Mouse (Mus musculus): Measurements from ENCODE around the gene Pramel1. TPM values are rescaled to one million over a fixed set of nuclear protein-coding genes. Genes with fewer than 3 reads are reported as not detected.
"Not testable (repeated sequence)": the region's sequence is repeated elsewhere in the genome, so short reads cannot be mapped to it uniquely, and the experiment has no call there.

The Pramel1 gene
- polyA plus RNA-seq, 1 experiment from 2014 or later = not detected

DNA sequence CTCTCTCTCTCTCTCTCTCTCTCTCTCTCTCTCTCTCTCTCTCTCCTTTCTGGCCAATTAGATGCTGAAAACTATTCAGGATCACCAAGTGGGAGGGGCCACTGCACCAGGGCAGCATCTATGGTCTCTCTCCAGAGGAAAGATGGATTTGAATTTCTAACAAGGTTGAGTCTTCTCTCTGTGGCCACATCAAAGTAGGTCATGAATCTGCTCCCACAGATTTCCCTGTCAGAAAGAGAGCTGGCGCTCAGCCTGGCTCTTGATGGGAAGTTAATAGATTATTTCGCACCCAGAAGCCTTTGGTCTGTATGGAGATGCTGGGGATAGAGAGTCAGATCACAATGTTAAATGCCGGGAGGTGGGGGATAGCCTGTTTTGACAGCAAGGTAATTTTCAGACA, 12.1 kb upstream of the Pramel1 start:
- no peak overlapping the region for H3K4me2 ChIP-seq
- no peaks in the 10 kb centered on the region for H3K27me3 ChIP-seq
- no peak overlapping the region for H3K9ac ChIP-seq
- ATAC-seq = no peak
- no peak overlapping the region for H3K4me3 ChIP-seq
- H3K9me3 ChIP-seq (replicated peaks) = no peaks in the 10 kb centered on the region
- no peak overlapping the region for H3K27ac ChIP-seq
- whole genome bisulfite sequencing = 60% methylated on average over 3 of the region's 3 CpGs
- H3K36me3 ChIP-seq (ENCODE audit: poor library complexity, severe bottlenecking) = no peaks in the 10 kb centered on the region
- H3K4me1 ChIP-seq = peaks cover 13% of the 10 kb centered on the region

DNA sequence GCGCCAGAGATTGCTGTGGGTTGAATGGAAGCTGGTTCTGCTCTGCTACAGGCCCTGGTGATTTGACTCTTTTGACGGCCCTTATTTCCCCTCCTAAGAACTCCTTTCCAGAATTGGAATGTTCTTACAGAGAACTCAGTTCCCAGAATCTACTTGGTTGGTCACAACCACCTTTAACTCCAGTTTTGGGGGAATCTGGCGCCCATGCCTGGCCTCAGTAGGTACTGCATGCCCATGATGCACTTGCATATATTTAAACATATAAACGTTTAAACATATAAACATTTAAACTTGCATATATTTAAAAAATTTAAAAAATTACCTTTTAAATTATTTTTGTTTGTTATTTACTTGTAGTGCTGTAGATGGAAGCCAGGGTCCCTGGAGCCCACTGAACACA, 10.6 kb upstream of the Pramel1 start:
- H3K36me3 ChIP-seq (ENCODE audit: poor library complexity, severe bottlenecking) = no peaks in the 10 kb centered on the region
- no peak for ATAC-seq
- H3K27me3 ChIP-seq = no peaks in the 10 kb centered on the region
- H3K4me1 ChIP-seq = peaks cover 13% of the 10 kb centered on the region
- H3K27ac ChIP-seq = no peak overlapping the region
- WGBS = 40% methylated on average over 4 of the region's 4 CpGs
- no peak overlapping the region for H3K9ac ChIP-seq
- H3K4me2 ChIP-seq = no peak overlapping the region
- H3K9me3 ChIP-seq (replicated peaks) = no peaks in the 10 kb centered on the region
- H3K4me3 ChIP-seq = no peak overlapping the region

DNA sequence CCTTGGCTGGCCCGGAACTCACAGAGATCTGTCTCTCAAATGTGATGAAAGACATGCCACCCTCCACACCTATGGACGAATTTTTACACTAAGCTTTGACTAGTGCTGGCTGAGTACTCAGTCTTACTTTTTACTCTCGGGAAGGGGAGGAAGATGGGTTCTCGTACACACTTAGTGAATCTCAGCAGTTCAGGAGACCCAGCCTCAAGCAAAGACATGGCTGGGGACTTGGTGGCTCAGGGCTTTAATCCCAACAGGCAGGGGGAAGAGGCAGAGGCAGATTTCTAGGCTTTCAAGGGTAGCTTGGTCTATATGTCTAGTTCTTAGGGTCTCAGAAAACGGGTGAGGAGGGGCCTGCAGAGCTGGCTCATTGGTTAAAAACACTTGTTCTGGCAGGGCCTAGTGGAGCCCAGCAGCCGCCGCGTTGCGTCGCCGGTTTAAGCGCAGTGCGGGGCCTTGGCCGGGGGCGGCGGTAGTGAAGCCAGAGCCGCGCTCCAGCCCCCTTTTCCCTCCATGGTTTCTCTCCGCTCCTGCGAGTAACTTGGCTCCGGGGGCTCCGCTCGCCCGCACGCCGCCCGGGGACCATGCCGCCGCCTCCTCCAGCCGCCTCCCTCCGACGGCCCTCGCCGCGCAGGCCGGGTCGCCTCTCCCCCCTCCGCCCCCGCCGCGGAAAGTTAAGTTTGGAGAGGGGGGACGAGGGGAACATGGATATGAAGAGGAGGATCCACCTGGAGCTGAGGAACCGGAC, 5.1 kb upstream of the Pramel1 start:
- Histone ChIP-seq H3K4me2 (peak overlapping the region; percentile 58), H3K36me3 (ENCODE audit: poor library complexity, severe bottlenecking) (no peaks in the 10 kb centered on the region), H3K4me1 (no peaks in the 10 kb centered on the region), H3K27ac (no peak overlapping the region), H3K9ac (peak overlapping the region; percentile 57), H3K27me3 (no peaks in the 10 kb centered on the region), H3K9me3 (replicated peaks) (no peaks in the 10 kb centered on the region; the same call in 1 of the 2 replicates), H3K4me3 (peak overlapping the region; percentile 34)
- WGBS = 10% methylated on average over 36 of the region's 43 CpGs
- ATAC-seq = peak; percentile 88

DNA sequence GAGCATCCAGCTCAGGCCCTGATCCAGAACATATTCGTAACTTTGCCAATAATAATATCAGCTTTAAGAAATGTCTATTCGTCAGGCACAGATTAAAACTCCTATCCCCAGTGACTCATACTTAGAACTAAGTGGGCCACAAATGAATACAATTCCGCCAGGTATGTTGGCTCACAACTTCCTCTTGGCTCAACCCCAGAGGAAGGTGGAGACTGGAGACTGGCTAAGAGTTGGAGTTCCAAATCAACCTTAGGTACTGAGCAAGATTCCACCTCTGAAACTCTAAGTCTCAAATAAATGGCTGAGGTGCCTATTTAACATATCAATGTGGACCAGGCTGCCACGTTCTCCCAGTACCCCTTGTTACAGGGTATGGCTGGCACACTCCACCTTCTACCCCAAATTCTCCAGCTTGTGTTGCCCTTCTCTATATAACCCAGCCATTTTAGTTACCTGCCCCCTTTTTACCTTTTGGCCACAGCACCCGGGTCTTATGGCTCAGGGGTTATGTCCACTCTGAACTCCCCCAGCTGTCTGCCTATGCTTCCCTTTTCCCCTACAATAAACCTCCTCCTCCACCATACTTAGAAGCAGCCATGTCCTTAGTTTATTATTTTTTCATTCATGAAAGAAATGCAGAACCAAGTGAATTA, 17.5 kb downstream of the Pramel1 start:
- WGBS = 67% methylated on average over 5 of the region's 5 CpGs
- Histone ChIP-seq H3K27ac (no peak overlapping the region), H3K4me3 (peak overlapping the region; percentile 54), H3K4me2 (peak overlapping the region; percentile 56), H3K9ac (peak overlapping the region; percentile 53), H3K9me3 (replicated peaks) (no peaks in the 10 kb centered on the region; the same call in none of the 2 replicates), H3K4me1 (peaks cover 4% of the 10 kb centered on the region), H3K27me3 (peaks cover 3% of the 10 kb centered on the region; the same call in 1 of the 2 replicates), H3K36me3 (ENCODE audit: poor library complexity, severe bottlenecking) (peaks cover 27% of the 10 kb centered on the region)
- peak; percentile 31 for ATAC-seq

DNA sequence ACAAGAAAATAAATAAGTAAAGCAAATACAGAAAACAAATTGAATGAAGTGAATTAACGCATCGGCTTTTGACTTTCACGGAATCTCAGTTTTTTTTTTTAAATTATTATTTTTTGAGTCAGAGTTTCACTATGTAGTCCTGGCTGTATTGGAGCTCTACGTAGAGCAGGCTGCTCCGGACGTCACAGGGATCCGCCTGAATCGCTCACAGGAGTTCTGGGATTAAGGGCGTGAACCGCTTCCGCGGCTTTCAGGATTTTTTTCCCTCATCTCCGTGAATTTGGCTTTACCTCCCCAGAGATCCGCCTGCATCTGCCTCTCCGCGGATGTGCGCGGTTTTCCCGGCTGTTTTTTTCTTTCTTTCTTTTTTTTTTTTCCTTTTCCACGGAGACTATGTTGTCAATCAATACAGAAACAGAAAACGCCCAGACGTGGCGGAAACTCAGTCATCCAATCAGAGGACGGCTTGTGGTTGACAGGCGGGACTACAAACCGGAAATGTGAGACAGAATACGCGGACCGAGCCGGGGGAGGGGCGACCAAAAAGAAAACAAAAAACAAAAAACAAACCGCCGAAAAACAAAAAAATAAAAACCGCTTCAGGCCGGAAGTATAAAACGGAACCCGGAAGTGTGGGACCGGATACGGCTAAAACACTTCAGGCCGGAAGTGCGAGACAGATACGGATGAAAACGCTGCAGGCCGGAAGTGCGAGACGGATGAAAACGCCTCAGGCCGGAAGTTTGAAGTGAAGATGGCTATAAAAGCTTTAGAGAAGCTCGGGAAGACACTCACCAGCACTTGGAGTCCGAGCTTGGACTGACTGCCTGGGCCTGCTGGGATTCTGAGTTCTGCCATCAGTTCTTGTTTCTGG, 18.2 kb downstream of the Pramel1 start, which contains the start of gene Pramef8:
Gene Pramef8, plus strand, starts transcription at position 208 of the 874 bp plus-strand sequence.
- Histone ChIP-seq H3K4me1 (peaks cover 4% of the 10 kb centered on the region), H3K36me3 (ENCODE audit: poor library complexity, severe bottlenecking) (peaks cover 34% of the 10 kb centered on the region), H3K27me3 (peaks cover 3% of the 10 kb centered on the region; the same call in 1 of the 2 replicates), H3K4me2 (peak within 1 kb of the TSS; percentile 56), H3K4me3 (peak within 1 kb of the TSS; percentile 54), H3K9ac (peak within 1 kb of the TSS; percentile 67), H3K9me3 (replicated peaks) (no peaks in the 10 kb centered on the region; the same call in none of the 2 replicates), H3K27ac (peak within 1 kb of the TSS; percentile 87)
- peak; percentile 95 for ATAC-seq
- WGBS = under 1% methylated on average over 50 of the region's 50 CpGs

DNA sequence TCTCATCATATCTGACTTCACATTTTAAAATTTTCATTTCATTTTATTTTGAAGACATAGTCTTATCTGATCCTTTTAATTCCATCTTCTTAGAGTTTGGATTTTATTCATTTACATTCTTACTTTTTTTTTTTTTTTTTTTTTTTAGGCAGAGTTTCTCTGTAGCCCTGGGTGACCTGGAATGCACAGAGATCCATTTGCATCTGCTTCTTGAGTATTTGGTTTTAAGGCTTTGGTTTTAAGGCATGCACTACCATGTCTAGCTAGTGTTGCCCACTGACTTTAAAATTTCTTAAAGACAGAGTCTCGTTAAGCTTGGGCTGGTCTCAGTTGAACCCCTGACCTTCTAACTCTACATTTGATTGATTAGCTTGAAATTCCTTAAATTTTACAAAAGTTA, 19.4 kb downstream of the Pramel1 start:
- no peak for ATAC-seq
- Histone ChIP-seq H3K9me3 (replicated peaks) (no peaks in the 10 kb centered on the region; the same call in none of the 2 replicates), H3K4me1 (peaks cover 4% of the 10 kb centered on the region), H3K27me3 (peaks cover 2% of the 10 kb centered on the region; the same call in 1 of the 2 replicates), H3K36me3 (ENCODE audit: poor library complexity, severe bottlenecking) (peaks cover 46% of the 10 kb centered on the region), H3K27ac (no peak overlapping the region), H3K4me3 (no peak overlapping the region), H3K9ac (no peak overlapping the region), H3K4me2 (no peak overlapping the region)
- 96% methylated on average over 1 of the region's 1 CpGs for WGBS

DNA sequence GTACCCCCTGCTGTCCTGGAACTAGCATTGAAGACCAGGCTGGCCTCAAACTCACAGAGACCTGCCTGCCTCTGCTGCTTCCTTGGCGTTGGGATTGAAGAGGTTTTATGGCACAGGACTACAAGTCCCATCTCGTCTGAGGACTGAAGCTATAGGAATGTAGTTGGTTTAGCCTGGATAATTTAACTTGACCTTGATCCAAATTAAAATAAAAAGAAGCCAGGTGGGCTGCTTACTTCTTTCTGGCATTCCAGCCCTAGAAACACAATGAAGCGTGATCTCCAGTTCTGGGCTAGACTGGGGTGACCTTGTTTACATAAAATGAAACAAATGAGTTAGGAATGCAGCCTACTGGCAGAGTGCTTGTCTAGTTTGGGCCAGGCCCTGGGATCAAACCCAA, 19.9 kb downstream of the Pramel1 start:
- 93% methylated on average over 3 of the region's 3 CpGs for WGBS
- H3K4me1 ChIP-seq = peaks cover 4% of the 10 kb centered on the region
- peaks cover 51% of the 10 kb centered on the region for H3K36me3 ChIP-seq (ENCODE audit: poor library complexity, severe bottlenecking)
- ATAC-seq = no peak
- H3K4me2 ChIP-seq = no peak overlapping the region
- H3K9me3 ChIP-seq (replicated peaks) = no peaks in the 10 kb centered on the region; the same call in none of the 2 replicates
- no peak overlapping the region for H3K4me3 ChIP-seq
- no peak overlapping the region for H3K9ac ChIP-seq
- H3K27ac ChIP-seq = no peak overlapping the region
- no peaks in the 10 kb centered on the region for H3K27me3 ChIP-seq

DNA sequence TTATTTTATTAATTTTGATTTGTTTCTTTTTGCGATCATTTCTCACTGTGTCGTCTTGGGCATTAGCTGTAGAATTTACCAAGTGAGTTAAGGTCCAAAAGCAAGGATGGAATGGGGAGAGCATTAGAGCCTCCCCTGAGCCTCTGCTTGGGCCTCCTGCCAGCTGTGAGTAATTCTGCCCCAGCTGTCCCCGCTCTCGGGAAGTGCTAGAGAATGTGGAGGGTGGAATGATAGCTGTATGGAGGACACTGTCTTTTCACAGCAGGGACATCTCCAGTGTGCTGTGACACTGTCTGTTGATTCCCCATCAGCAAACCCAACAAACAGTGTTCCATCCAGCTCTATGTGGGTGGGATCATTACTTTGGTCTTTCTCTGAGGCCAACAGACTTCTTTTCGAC, 32.5 kb downstream of the Pramel1 start:
- H3K9ac ChIP-seq; H3K27ac ChIP-seq; H3K36me3 ChIP-seq (ENCODE audit: poor library complexity, severe bottlenecking); H3K4me2 ChIP-seq; H3K4me3 ChIP-seq; H3K27me3 ChIP-seq; ATAC-seq; H3K9me3 ChIP-seq (replicated peaks); H3K4me1 ChIP-seq: not testable (repeated sequence)
- 81% methylated on average over 5 of the region's 5 CpGs for WGBS

Other genes with a start within 250 kb of the Pramel1 start
- 17.6 and 18.6 TPM in 2 replicates for gene Prdm2, start 181.4 kb upstream of the Pramel1 start, polyA plus RNA-seq (2015; fragmentation: Nextera tagmentation; extraction: Ambion mirVana)
- gene Pdpn, start 94.9 kb upstream of the Pramel1 start, polyA plus RNA-seq (2015; fragmentation: Nextera tagmentation; extraction: Ambion mirVana) = 59.6 and 62.2 TPM in 2 replicates
- gene Lrrc38, start 44.7 kb upstream of the Pramel1 start, polyA plus RNA-seq (2015; fragmentation: Nextera tagmentation; extraction: Ambion mirVana) = not detected in 2 replicates
- 24.3 and 24.4 TPM in 2 replicates for gene Pramef8, start 18.0 kb downstream of the Pramel1 start, polyA plus RNA-seq (2015; fragmentation: Nextera tagmentation; extraction: Ambion mirVana)
- gene Oog4, start 55.9 kb downstream of the Pramel1 start, polyA plus RNA-seq (2015; fragmentation: Nextera tagmentation; extraction: Ambion mirVana) = not detected in 2 replicates
- gene Gm13043, start 116.9 kb downstream of the Pramel1 start, polyA plus RNA-seq (2015; fragmentation: Nextera tagmentation; extraction: Ambion mirVana) = not detected in 2 replicates
- gene Gm13040, start 141.5 kb downstream of the Pramel1 start, polyA plus RNA-seq (2015; fragmentation: Nextera tagmentation; extraction: Ambion mirVana) = not detected in 2 replicates
- not detected in 2 replicates for gene BC080695, start 157.3 kb downstream of the Pramel1 start, polyA plus RNA-seq (2015; fragmentation: Nextera tagmentation; extraction: Ambion mirVana)
- gene Gm13057, start 157.3 kb downstream of the Pramel1 start, polyA plus RNA-seq (2015; fragmentation: Nextera tagmentation; extraction: Ambion mirVana) = not detected in 2 replicates
- gene Gm13083, start 220.6 kb downstream of the Pramel1 start, polyA plus RNA-seq (2015; fragmentation: Nextera tagmentation; extraction: Ambion mirVana) = not detected in 2 replicates